Mouse (Mus musculus) spleen, adult 2 months (tissue): ENCODE measurements around the gene Slc22a16. TPM values are rescaled to one million over a fixed set of nuclear protein-coding genes. Genes with fewer than 3 reads are reported as not detected.

Experiments
- DNase-seq, 2 experiments: peaks; one replicate each; pipeline versions ENCODE4 v3.0.0 to v3.0.0-alpha.2; 2012 to 2021; ENCODE audit warnings: low spot score in 2 of 2, low read depth in 1 of 2
- H3K27ac ChIP-seq: fragments of 200-500 bp; 2 replicates; pipeline ENCODE4 v1.5.1; 2012; ENCODE audit warnings: low read length, inconsistent platforms; ENCODE audit not compliant: insufficient read depth
- H3K27me3 ChIP-seq: fragments of 200-500 bp; 2 replicates; pipeline ENCODE4 v1.6.1; 2012; ENCODE audit warnings: mild to moderate bottlenecking, moderate library complexity, low read length, inconsistent platforms; ENCODE audit not compliant: control insufficient read depth, insufficient read depth
- H3K36me3 ChIP-seq: fragments of 200-500 bp; 2 replicates; pipeline ENCODE4 v1.6.1; 2012; ENCODE audit warnings: mild to moderate bottlenecking, low read length, inconsistent platforms; ENCODE audit not compliant: control insufficient read depth, insufficient read depth
- H3K4me1 ChIP-seq: fragments of 200-500 bp; 2 replicates; pipeline ENCODE4 v1.6.1; 2011; ENCODE audit warnings: inconsistent platforms; ENCODE audit not compliant: control insufficient read depth, insufficient read depth, insufficient read length
- H3K4me3 ChIP-seq: fragments of 200-500 bp; 2 replicates; pipeline ENCODE4 v1.5.1; 2011; ENCODE audit warnings: mild to moderate bottlenecking, inconsistent platforms; ENCODE audit not compliant: insufficient read depth, insufficient read length; ENCODE audit errors: extremely low read depth
- CTCF ChIP-seq: fragments of 200-500 bp; IDR thresholded peaks from 2 replicates; pipeline ENCODE4 v1.5.1; 2011; ENCODE audit warnings: mild to moderate bottlenecking, inconsistent platforms; ENCODE audit not compliant: insufficient read depth, insufficient read length, insufficient replicate concordance; ENCODE audit errors: extremely low read depth
- POLR2A ChIP-seq: fragments of 200-500 bp; IDR thresholded peaks from 2 replicates; pipeline ENCODE4 v1.6.1; 2011; ENCODE audit warnings: low read depth, low read length, inconsistent platforms
- WGBS: fragments of 180-500 bp; shearing (Covaris S2); methylation state at CpG from one replicate; pipeline ENCODE4 v1.1.7; 2018; 5-methylcytosine and 5-hydroxymethylcytosine counted together
- polyA plus RNA-seq: library from polyadenylated mRNA; depleted of rRNA; stranded (reverse); fragments of >200 nt; gene quantifications from 2 replicates; pipeline ENCODE4 v1.2.3, GENCODE M21; 2012

The Slc22a16 gene
- polyA plus RNA-seq, 1 experiment: not detected

DNA sequence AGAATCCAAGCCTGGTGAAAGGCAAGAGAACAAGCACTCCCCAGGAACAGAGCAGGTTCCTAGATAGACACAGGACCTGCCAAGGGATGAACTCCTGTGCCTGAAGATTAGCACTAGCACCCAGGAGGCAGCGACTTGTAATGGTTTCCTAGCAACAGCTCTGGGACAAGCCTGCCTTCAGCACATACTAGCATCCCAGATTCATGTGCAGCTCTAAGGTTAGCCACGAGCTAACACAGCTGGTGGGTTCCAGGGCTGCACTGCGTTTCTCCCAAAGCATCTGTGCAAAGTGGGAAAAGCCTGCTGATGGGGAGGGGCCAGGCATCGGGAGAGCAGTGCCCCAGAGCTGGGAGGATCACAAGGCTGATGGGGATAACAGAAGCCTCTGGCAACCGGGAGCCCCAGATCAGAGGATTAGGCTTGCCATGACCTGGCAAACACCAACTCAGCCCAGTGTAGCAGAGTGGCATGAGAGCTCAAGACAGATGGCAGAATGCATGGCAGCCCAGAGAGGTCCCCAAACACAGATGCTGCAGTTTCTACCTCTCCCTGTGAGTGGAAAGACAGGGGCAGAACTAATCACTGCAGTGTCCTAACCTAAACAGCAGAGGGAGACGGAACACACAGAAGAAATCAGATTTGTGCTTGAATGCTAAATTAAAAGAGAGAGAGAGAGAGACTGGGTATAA lies 34.7 kb downstream of the Slc22a16 start:
- WGBS: 68% methylated on average over 6 of the region's 6 CpGs
- H3K4me3 ChIP-seq: no peak overlapping the region
- no peaks in the 10 kb centered on the region for H3K36me3 ChIP-seq
- no peaks in the 10 kb centered on the region for H3K4me1 ChIP-seq
- H3K27ac ChIP-seq: no peak overlapping the region
- TF ChIP-seq CTCF (no peak), POLR2A (no peak)
- H3K27me3 ChIP-seq: no peaks in the 10 kb centered on the region
- DNase-seq: no peak

DNA sequence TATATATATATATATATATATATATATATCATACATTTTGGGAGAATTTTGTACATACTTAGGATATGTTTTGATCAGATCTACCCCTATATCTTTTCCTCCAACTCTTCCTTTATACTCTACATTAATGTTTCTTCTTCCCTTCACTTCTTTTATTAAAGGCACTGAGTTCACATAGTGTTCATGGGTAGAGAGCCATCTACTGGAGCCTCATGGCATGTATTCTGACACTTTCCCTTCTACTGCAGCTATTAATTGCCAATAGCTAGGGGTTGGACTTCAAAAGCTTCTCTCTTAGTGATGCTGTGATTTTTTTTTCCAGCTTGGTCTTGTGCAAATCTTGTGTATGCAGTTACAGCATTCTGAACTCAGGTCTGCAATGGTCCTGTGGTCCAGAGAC lies 47.8 kb downstream of the Slc22a16 start:
- DNase-seq: no peak
- Histone ChIP-seq H3K27me3 (no peaks in the 10 kb centered on the region), H3K27ac (no peak overlapping the region), H3K4me3 (no peak overlapping the region), H3K36me3 (no peaks in the 10 kb centered on the region), H3K4me1 (no peaks in the 10 kb centered on the region)
- TF ChIP-seq CTCF: no peak
- TF ChIP-seq POLR2A: no peak

DNA sequence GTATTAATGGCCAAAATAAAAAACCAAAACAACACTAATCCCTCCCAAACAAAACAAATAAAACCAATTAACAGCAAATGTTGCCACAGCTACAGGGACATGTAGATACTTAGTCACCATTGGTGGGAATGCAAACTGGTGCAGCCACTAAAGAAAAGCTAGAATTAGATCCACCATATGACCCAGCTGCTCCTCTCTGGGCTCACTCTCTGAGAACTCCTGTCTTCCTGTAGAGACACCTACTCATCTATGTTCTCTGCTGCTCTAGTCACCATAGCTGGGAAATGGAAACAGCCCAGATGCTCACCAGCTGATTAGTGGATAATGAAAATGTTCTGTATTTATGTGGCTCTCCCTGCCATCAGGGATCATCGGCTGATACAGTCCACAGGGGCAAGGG lies 49.6 kb downstream of the Slc22a16 start:
- no peaks in the 10 kb centered on the region for H3K36me3 ChIP-seq
- H3K27ac ChIP-seq: no peak overlapping the region
- WGBS: 86% methylated on average over 1 of the region's 1 CpGs
- no peak for TF ChIP-seq POLR2A
- no peak for TF ChIP-seq CTCF
- no peak overlapping the region for H3K4me3 ChIP-seq
- DNase-seq: no peak
- H3K27me3 ChIP-seq: no peaks in the 10 kb centered on the region
- no peaks in the 10 kb centered on the region for H3K4me1 ChIP-seq

DNA sequence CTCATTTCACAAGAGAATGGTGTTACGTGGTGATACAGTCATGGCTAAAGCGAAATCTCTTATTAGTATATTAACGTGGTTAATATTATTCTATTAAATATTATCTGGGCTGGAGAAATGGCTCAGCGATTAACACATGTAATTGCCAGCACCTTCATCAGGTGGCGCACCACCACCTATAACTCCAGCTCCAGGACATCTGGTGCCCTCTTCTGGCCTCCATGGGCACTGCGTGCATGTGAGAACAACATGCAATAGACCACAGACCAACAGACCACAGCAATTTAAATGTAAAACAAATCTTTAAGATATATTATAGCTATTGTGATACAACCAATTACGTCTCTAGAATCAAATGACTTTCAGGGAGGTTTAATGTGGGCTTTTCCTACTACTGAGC lies 59.0 kb downstream of the Slc22a16 start:
- DNase-seq: peak in 1 of 2 experiments; percentile 14
- Histone ChIP-seq H3K27ac (no peak overlapping the region), H3K4me3 (no peak overlapping the region), H3K36me3 (no peaks in the 10 kb centered on the region), H3K4me1 (no peaks in the 10 kb centered on the region), H3K27me3 (no peaks in the 10 kb centered on the region)
- TF ChIP-seq POLR2A (no peak), CTCF (peak; percentile 33; the same call in 1 of the 2 replicates)
- 77% methylated on average over 7 of the region's 7 CpGs for WGBS

DNA sequence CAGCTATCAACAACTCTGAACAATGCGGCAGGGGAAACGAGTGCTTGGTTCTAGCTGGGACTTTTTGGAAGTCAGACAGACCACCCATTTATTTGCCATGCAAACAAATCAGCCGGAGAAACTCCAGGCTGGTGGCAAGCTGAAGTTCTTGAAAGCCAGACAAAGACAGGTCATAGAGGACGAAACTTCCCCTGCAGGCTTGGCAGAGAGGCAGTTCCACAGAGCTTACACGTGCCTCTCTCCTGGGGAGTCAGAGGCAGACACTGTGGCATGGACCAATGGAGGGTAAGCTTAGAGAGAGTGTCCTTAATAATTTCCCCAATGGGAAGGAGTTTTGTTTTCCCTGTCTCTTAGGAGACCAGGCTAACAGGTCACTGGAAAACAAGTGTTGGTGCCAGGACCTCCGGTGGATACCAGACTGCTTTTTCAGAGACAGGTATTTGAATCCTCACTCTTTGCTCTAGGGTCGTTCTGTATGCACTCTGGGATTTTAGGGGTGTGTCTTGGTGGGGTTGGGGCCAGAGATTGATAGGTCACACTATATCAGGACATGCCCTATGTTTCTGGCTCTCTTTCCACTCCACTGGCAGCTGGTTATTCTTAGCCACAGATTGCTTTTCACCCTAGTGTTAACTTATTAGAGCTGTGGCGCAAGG lies 59.6 kb downstream of the Slc22a16 start, which contains the start of gene Ddo:
Gene Ddo, plus strand, starts transcription at position 356 of the 656 bp plus-strand sequence.
- no peak for TF ChIP-seq POLR2A
- no peak for TF ChIP-seq CTCF
- no peaks in the 10 kb centered on the region for H3K36me3 ChIP-seq
- no peak for DNase-seq
- no peaks in the 10 kb centered on the region for H3K4me1 ChIP-seq
- no peaks in the 10 kb centered on the region for H3K27me3 ChIP-seq
- WGBS: 86% methylated on average over 8 of the region's 8 CpGs
- H3K4me3 ChIP-seq: no peak within 1 kb of the TSS
- no peak within 1 kb of the TSS for H3K27ac ChIP-seq

- WGBS: 88% methylated on average over 5 of the region's 5 CpGs
- no peak for DNase-seq
- H3K4me3 ChIP-seq: no peak overlapping the region
These were observed 60.3 kb downstream of the Slc22a16 start for GRCm38 (mm10) chr10:40630457-40630856.

DNA sequence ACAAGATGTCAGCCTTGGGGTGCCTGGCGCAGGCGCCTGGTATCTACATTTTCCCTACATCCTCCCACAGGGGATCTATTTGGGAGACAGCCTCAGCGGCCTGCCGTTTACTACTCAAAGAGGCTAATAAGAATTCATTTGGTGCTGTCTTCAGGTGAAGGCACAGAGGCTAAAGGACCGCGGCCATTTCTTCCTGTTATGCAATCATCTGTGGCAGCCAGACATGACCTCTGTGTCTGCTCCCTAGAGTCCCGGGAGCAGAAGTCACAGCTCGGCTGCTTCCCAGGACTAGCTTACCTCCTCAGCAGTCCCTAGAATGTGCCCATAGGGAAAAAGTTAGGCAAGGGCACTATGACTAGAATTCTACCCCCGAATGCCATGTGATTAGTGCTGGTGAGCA lies 60.8 kb downstream of the Slc22a16 start:
- H3K4me1 ChIP-seq: no peaks in the 10 kb centered on the region
- WGBS: 77% methylated on average over 9 of the region's 9 CpGs
- H3K27me3 ChIP-seq: no peaks in the 10 kb centered on the region
- H3K36me3 ChIP-seq: no peaks in the 10 kb centered on the region
- no peak for DNase-seq
- H3K4me3 ChIP-seq: no peak overlapping the region
- no peak overlapping the region for H3K27ac ChIP-seq
- TF ChIP-seq CTCF: no peak
- TF ChIP-seq POLR2A: no peak

More at GRCm38 (mm10) chr10:40630457-40630856, 60.3 kb downstream of the Slc22a16 start:
- no peaks in the 10 kb centered on the region for H3K36me3 ChIP-seq
- TF ChIP-seq POLR2A (no peak), CTCF (no peak)
- no peak overlapping the region for H3K27ac ChIP-seq
- no peaks in the 10 kb centered on the region for H3K27me3 ChIP-seq
- no peaks in the 10 kb centered on the region for H3K4me1 ChIP-seq
